Mouse (Mus musculus): ENCODE results near the gene Mmp3. TPM values are rescaled to one million over a fixed set of nuclear protein-coding genes. Genes with fewer than 3 reads are reported as not detected.
"Not testable (repeated sequence)": the region's sequence is repeated elsewhere in the genome, so short reads cannot be mapped to it uniquely, and the experiment has no call there.

Mmp3 gene
- not detected in 2 replicates for polyA plus RNA-seq (2014; fragmentation: Nextera tagmentation; extraction: Ambion mirVana)

DNA sequence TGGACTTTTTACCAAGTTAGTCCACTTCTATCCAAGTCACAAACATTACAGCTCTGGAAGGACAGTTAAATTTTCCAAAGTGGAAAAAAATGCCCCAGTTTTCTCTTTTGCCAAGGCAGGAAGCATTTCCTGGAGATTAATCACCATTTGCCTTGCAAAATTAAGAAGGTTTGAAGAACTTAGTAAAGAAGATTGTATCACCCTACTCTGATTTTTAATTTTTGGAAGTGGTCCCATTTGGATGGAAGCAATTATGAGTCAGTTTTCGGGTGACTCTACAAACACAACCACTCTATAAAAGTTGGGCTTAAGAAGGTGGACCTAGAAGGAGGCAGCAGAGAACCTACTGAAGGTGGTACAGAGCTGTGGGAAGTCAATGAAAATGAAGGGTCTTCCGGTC lies at the start of gene Mmp3:
TSS of gene Mmp3 (plus strand) at position 301 of the 400 bp plus-strand sequence.
- ATAC-seq (ENCODE audit: insufficient read depth, low FRiP score, low TSS enrichment) (no peak), DNase-seq (ENCODE audit: low spot score) (no peak)
- no peaks in the 10 kb centered on the region for H3K27me3 ChIP-seq (ENCODE audit: control insufficient read depth, insufficient read depth, low read length)
- H3K9ac ChIP-seq (ENCODE audit: low read length) = no peak within 1 kb of the TSS
- 91% methylated on average over 2 of the region's 2 CpGs for WGBS
- H3K36me3 ChIP-seq (ENCODE audit: control insufficient read depth, insufficient read depth, low read length) = no peaks in the 10 kb centered on the region
- H3K9me3 ChIP-seq (ENCODE audit: control insufficient read depth, low read length) = no peaks in the 10 kb centered on the region
- no peak within 1 kb of the TSS for H3K4me2 ChIP-seq (ENCODE audit: low read depth)
- H3K4me1 ChIP-seq (ENCODE audit: control insufficient read depth, insufficient read depth, low read length) = no peaks in the 10 kb centered on the region
- no peak within 1 kb of the TSS for H3K4me3 ChIP-seq (ENCODE audit: low read depth, low read length)
- no peak within 1 kb of the TSS for H3K27ac ChIP-seq (ENCODE audit: low read depth, low read length)

DNA sequence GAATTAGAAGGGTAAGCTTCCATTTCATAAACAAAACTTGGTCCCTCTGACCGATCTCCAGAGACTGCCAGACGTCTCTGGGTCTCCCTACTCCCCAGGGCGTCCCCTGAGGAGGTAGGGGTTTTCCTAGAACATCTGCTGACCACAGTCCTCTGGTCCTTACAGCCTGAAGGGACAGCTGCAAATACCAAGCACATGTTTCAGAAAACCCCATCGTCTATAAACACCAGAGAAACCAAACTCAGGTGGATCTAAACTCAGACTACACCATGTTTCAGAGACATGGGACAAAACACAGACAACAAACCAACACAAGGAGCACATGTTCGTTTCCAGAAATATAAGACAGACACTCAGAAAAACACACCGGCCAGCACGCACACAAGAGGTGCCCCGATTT lies 49.1 kb upstream of the Mmp3 start:
- not testable (repeated sequence) for ATAC-seq (ENCODE audit: insufficient read depth, low FRiP score, low TSS enrichment)

DNA sequence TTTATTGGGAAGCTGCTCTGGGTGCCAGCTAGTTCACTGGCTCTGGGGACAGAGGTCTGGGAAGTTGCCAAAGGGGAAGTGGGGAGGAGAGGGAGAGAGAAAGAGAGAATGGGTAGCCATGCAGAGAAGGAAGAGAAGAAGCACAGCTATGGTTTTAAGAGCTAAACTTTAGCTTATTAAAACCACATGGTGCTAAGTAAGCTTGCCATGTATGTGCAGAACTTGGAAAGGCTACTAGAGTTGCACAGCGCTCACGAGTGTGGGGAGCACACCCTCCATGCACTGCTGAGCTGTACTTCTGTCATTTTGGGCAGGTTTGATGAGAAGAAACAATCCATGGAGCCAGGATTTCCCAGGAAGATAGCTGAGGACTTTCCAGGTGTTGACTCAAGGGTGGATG lies 7.7 kb downstream of the Mmp3 start:
- H3K36me3 ChIP-seq (ENCODE audit: control insufficient read depth, insufficient read depth, low read length) = no peaks in the 10 kb centered on the region
- no peaks in the 10 kb centered on the region for H3K4me1 ChIP-seq (ENCODE audit: control insufficient read depth, insufficient read depth, low read length)
- no peaks in the 10 kb centered on the region for H3K27me3 ChIP-seq (ENCODE audit: control insufficient read depth, insufficient read depth, low read length)
- DNase-seq (ENCODE audit: low spot score) (no peak), ATAC-seq (ENCODE audit: insufficient read depth, low FRiP score, low TSS enrichment) (no peak)
- no peak overlapping the region for H3K9ac ChIP-seq (ENCODE audit: low read length)
- no peak overlapping the region for H3K4me2 ChIP-seq (ENCODE audit: low read depth)
- no peak overlapping the region for H3K4me3 ChIP-seq (ENCODE audit: low read depth, low read length)
- H3K27ac ChIP-seq (ENCODE audit: low read depth, low read length) = no peak overlapping the region
- WGBS = 82% methylated on average over 2 of the region's 2 CpGs
- H3K9me3 ChIP-seq (ENCODE audit: control insufficient read depth, low read length) = no peaks in the 10 kb centered on the region

More for the DNA sequence above, 49.1 kb upstream of the Mmp3 start:
- H3K36me3 ChIP-seq (ENCODE audit: control insufficient read depth, insufficient read depth, low read length); DNase-seq (ENCODE audit: low spot score); H3K4me2 ChIP-seq (ENCODE audit: low read depth); H3K27ac ChIP-seq (ENCODE audit: low read depth, low read length); H3K9me3 ChIP-seq (ENCODE audit: control insufficient read depth, low read length); H3K4me3 ChIP-seq (ENCODE audit: low read depth, low read length); H3K4me1 ChIP-seq (ENCODE audit: control insufficient read depth, insufficient read depth, low read length); H3K9ac ChIP-seq (ENCODE audit: low read length); H3K27me3 ChIP-seq (ENCODE audit: control insufficient read depth, insufficient read depth, low read length): not testable (repeated sequence)
- 87% methylated on average over 8 of the region's 8 CpGs for WGBS

DNA sequence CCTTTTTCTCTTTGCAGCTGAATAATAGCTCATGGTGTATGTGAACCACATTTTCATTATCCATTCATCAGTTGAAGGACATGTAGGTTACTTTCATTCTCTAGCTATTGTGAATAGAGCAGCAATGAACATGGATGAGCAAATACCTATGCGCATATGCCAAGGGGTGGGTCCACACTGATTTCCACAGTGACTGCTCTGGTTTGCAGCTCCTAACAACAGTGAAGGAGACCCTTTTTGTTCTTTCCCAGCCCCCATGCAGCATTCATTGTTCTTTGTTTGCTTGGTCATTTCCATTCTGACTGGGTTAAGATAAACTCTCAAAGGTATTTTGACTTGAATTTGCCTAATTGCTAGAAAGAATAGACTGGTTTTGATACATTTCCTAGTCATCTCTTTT lies 24.6 kb downstream of the Mmp3 start:
- Histone ChIP-seq H3K36me3 (ENCODE audit: control insufficient read depth, insufficient read depth, low read length) (no peaks in the 10 kb centered on the region), H3K9me3 (ENCODE audit: control insufficient read depth, low read length) (no peaks in the 10 kb centered on the region), H3K4me3 (ENCODE audit: low read depth, low read length) (no peak overlapping the region), H3K27ac (ENCODE audit: low read depth, low read length) (no peak overlapping the region), H3K4me1 (ENCODE audit: control insufficient read depth, insufficient read depth, low read length) (no peaks in the 10 kb centered on the region), H3K27me3 (ENCODE audit: control insufficient read depth, insufficient read depth, low read length) (no peaks in the 10 kb centered on the region), H3K4me2 (ENCODE audit: low read depth) (no peak overlapping the region), H3K9ac (ENCODE audit: low read length) (no peak overlapping the region)
- ATAC-seq (ENCODE audit: insufficient read depth, low FRiP score, low TSS enrichment) = no peak
- WGBS = 90% methylated on average over 1 of the region's 1 CpGs
- DNase-seq (ENCODE audit: low spot score) = no peak

DNA sequence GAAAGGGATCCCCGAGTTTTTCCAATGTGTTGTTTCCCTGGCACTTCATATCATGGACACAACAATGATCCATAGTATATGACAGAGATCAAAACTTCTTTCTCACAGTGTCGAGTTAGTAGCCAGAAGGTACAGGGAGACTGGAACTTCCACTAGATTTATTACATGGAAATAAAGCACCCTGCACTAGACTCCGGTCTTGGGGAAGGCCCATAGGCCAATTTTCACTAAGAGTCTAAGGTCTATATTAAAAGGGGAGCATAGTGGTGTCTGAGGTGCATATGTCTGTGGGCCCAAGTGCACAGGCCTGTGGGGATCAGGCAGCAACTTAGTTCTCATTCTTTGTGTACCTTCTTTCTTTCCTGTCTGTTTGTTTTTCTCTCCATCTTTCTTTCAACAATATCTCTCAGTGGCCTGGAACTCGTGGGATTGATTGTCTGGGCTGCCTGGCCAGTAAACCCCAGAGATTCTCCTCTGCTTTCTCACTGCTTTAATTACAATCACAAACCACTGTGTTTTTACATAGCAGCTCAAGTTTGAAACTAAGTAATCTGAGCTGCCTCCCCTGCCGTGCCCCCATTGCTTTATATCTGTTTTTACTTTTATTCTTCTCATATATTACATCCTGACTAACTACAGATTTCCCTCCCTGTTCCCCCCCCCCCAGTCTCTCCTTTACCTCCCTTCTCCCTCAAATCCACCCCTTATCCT lies 38.2 kb downstream of the Mmp3 start:
- no peaks in the 10 kb centered on the region for H3K9me3 ChIP-seq (ENCODE audit: control insufficient read depth, low read length)
- DNase-seq (ENCODE audit: low spot score) = no peak
- no peak overlapping the region for H3K4me2 ChIP-seq (ENCODE audit: low read depth)
- no peaks in the 10 kb centered on the region for H3K4me1 ChIP-seq (ENCODE audit: control insufficient read depth, insufficient read depth, low read length)
- H3K27ac ChIP-seq (ENCODE audit: low read depth, low read length) = no peak overlapping the region
- no peak for ATAC-seq (ENCODE audit: insufficient read depth, low FRiP score, low TSS enrichment)
- H3K27me3 ChIP-seq (ENCODE audit: control insufficient read depth, insufficient read depth, low read length) = no peaks in the 10 kb centered on the region
- no peak overlapping the region for H3K9ac ChIP-seq (ENCODE audit: low read length)
- H3K36me3 ChIP-seq (ENCODE audit: control insufficient read depth, insufficient read depth, low read length) = no peaks in the 10 kb centered on the region
- WGBS = 72% methylated on average over 5 of the region's 5 CpGs
- no peak overlapping the region for H3K4me3 ChIP-seq (ENCODE audit: low read depth, low read length)

DNA sequence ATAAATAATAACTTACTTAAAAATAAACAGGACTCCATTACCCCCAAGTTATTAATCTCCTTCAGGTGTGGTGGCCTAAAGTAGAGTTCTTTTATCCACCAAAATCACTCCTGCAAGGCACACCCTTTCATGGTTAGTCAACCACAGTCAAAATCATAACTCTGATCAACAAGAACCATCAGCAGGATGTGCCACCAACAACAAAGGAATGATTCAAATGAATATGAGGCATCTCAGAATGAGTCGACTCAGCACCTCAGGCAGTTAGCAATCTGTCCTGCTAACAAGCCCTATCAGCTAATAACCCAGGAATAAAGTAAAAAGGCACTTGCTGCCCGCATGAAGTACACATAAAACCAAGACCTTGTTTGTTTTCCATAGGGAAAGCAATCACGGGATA lies 55.5 kb downstream of the Mmp3 start:
- ATAC-seq (ENCODE audit: insufficient read depth, low FRiP score, low TSS enrichment) = no peak
- H3K27me3 ChIP-seq (ENCODE audit: control insufficient read depth, insufficient read depth, low read length) = no peaks in the 10 kb centered on the region
- no peak for DNase-seq (ENCODE audit: low spot score)
- no peaks in the 10 kb centered on the region for H3K36me3 ChIP-seq (ENCODE audit: control insufficient read depth, insufficient read depth, low read length)
- no peak overlapping the region for H3K9ac ChIP-seq (ENCODE audit: low read length)
- H3K27ac ChIP-seq (ENCODE audit: low read depth, low read length) = no peak overlapping the region
- 85% methylated on average over 3 of the region's 3 CpGs for WGBS
- no peaks in the 10 kb centered on the region for H3K4me1 ChIP-seq (ENCODE audit: control insufficient read depth, insufficient read depth, low read length)
- no peaks in the 10 kb centered on the region for H3K9me3 ChIP-seq (ENCODE audit: control insufficient read depth, low read length)
- H3K4me2 ChIP-seq (ENCODE audit: low read depth) = no peak overlapping the region
- no peak overlapping the region for H3K4me3 ChIP-seq (ENCODE audit: low read depth, low read length)

DNA sequence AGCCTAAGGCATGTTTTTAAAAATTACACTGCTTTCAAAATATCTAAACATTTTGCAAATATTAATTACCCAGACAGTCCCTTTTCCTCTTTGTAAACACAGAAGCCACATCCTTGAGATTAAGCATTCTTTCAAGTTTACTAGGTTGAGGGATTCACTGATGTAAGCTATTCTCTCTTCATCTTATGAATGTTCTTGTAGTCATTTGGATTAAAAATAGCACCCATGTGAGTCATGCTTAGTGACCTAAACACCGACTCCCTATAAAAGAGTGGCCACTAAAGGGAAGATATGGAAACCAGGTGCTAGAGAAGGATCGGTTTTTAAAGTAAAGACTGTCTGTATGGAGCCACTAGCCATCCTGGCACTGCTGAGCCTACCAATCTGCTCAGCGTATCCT lies 56.4 kb downstream of the Mmp3 start, which contains the start of gene Mmp10:
TSS of gene Mmp10 (plus strand) at position 302 of the 400 bp plus-strand sequence.
- Histone ChIP-seq H3K4me2 (ENCODE audit: low read depth) (no peak within 1 kb of the TSS), H3K27ac (ENCODE audit: low read depth, low read length) (no peak within 1 kb of the TSS), H3K9ac (ENCODE audit: low read length) (no peak within 1 kb of the TSS), H3K27me3 (ENCODE audit: control insufficient read depth, insufficient read depth, low read length) (no peaks in the 10 kb centered on the region), H3K4me3 (ENCODE audit: low read depth, low read length) (no peak within 1 kb of the TSS), H3K9me3 (ENCODE audit: control insufficient read depth, low read length) (no peaks in the 10 kb centered on the region), H3K4me1 (ENCODE audit: control insufficient read depth, insufficient read depth, low read length) (no peaks in the 10 kb centered on the region), H3K36me3 (ENCODE audit: control insufficient read depth, insufficient read depth, low read length) (no peaks in the 10 kb centered on the region)
- DNase-seq (ENCODE audit: low spot score) = no peak
- ATAC-seq (ENCODE audit: insufficient read depth, low FRiP score, low TSS enrichment) = no peak
- 94% methylated on average over 3 of the region's 3 CpGs for WGBS

Other genes starting within 250 kb of the Mmp3 start
- not detected in 2 replicates for gene Mmp13, start 173.3 kb upstream of the Mmp3 start, polyA plus RNA-seq (2014; fragmentation: Nextera tagmentation; extraction: Ambion mirVana)
- 0.35 TPM in 1 of 2 replicates, not detected in the other for gene Mmp12, start 101.4 kb upstream of the Mmp3 start, polyA plus RNA-seq (2014; fragmentation: Nextera tagmentation; extraction: Ambion mirVana)
- gene Mmp1b, start 57.8 kb upstream of the Mmp3 start, polyA plus RNA-seq (2014; fragmentation: Nextera tagmentation; extraction: Ambion mirVana) = not detected in 2 replicates
- gene Mmp10, start 56.5 kb downstream of the Mmp3 start, polyA plus RNA-seq (2014; fragmentation: Nextera tagmentation; extraction: Ambion mirVana) = not detected in 2 replicates
- gene Mmp8, start 112.6 kb downstream of the Mmp3 start, polyA plus RNA-seq (2014; fragmentation: Nextera tagmentation; extraction: Ambion mirVana) = not detected in 2 replicates
- not detected in 2 replicates for gene Mmp27, start 125.6 kb downstream of the Mmp3 start, polyA plus RNA-seq (2014; fragmentation: Nextera tagmentation; extraction: Ambion mirVana)
- not detected in 2 replicates for gene Mmp20, start 182.4 kb downstream of the Mmp3 start, polyA plus RNA-seq (2014; fragmentation: Nextera tagmentation; extraction: Ambion mirVana)
- gene Mmp7, start 246.3 kb downstream of the Mmp3 start, polyA plus RNA-seq (2014; fragmentation: Nextera tagmentation; extraction: Ambion mirVana) = not detected in 2 replicates